Mouse (Mus musculus) E14TG2a.4 (cell line): ENCODE measurements around the gene Ddx19b.

Experiments
- CTCF ChIP-seq: conservative IDR thresholded peaks from 2 replicates; pipeline ENCODE4 v1.5.1; 2014; ENCODE audit warnings: low read length
- POU5F1 ChIP-seq: IDR thresholded peaks from 2 replicates; pipeline ENCODE4 v1.6.1; 2014; ENCODE audit warnings: low read length, borderline replicate concordance

DNA sequence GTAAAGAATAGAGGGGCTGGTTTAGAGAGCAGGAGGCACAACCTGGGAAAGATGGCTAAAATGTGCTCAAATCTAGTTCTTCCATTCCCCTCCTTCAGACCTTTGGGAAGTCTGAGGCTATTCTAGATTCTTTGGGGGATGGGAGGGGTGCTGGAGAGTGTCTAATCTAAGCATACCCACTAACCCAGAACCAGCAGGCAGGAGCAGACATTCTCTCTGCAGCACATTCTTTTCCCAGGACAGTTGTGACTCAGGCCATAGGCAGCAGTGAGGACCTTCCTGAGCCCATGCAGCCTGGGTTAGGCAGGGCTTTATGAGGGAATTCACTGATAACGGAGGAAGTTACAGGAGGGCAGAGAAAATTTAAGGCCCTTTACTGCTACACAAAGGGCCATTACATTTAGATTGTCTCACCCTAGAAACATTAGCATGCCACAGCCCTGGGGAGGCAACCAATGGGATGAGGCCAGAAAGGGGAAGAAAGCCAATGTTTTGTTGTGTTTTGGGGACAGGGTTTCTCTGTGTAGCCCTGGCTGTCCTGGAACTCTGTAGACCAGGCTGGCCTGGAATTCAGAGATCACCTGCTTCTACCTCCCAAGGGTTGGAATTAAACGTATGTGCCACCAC is 27.5 kb upstream of the Ddx19b start:
- TF ChIP-seq CTCF (no peak), POU5F1 (no peak)
